Mouse (Mus musculus) frontal cortex, postnatal 36 days (tissue): ENCODE results near the gene Gm11127.
"Not testable (repeated sequence)": the region's sequence is repeated elsewhere in the genome, so short reads cannot be mapped to it uniquely, and the experiment has no call there.

ENCODE experiments used
- DNase-seq, 2 experiments: peaks; one replicate each; pipeline ENCODE4 v3.0.0; 2022; ENCODE audit warnings: low spot score in 2 of 2

Gene Gm11127

GRCm38 (mm10) chr17:36058362-36058761 is at the start of gene Gm11127:
Gene Gm11127, minus strand, starts transcription at chr17:36058371.
- DNase-seq, result not testable (repeated sequence)

GRCm38 (mm10) chr17:36102091-36102490 is 43.9 kb upstream of the Gm11127 start:
- not testable (repeated sequence) for DNase-seq

DNA sequence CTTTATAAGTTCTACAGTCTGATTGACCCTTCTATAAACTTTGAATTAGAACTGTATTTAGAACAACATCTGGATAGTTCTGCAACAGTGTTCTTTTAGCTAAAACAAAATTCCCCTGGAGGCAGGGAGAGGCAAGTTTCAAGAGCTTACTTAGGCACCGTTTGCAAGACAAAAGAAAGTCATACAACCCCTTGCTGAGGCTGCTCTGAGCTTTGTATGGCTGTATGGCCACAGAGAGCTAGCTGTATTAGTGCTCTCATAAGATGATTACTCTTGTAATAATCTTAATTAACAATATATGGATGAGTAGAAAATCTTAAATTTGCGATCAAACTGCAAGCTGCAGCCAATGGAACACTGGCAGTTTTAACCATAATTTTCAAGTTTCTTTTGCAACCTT is 41.4 kb upstream of the Gm11127 start:
- not testable (repeated sequence) for DNase-seq

GRCm38 (mm10) chr17:36093936-36094335 is 35.8 kb upstream of the Gm11127 start:
- DNase-seq, result no peak

- not testable (repeated sequence) for DNase-seq
These were observed 34.3 kb upstream of the Gm11127 start for GRCm38 (mm10) chr17:36092520-36092919.

- DNase-seq, result not testable (repeated sequence)
These were observed 33.8 kb upstream of the Gm11127 start for GRCm38 (mm10) chr17:36091933-36092332.

- not testable (repeated sequence) for DNase-seq
These were observed 27.8 kb upstream of the Gm11127 start for GRCm38 (mm10) chr17:36085976-36086375.

DNA sequence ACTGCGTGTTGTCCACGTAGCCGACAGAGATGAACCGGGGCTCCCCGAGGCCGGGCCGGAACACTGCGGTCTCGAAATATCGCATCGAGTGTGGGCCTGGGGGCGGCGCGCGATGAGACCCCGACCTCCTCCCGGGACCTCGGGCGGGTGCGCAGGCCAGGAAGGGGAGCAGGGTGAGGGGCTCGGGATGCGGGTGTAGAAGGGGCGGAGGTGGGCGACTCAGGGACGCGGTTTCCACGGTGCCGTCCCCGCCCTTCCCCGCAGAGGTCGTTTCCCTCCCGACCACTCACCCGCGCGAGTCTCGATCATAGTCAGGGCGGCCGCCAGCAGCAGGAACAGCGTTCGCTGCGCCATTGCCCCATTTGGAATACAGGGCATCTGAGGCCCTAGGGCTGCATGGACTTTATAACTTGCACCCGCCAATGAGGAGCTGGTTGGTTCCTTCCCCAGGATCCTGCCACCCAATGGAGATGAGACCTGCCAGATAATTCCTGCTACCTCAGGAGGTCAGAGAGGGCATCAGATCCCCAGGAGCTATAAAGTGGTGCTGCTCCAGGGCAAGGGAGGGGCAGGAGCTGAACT is 25.8 kb upstream of the Gm11127 start:
- DNase-seq, result no peak

DNA sequence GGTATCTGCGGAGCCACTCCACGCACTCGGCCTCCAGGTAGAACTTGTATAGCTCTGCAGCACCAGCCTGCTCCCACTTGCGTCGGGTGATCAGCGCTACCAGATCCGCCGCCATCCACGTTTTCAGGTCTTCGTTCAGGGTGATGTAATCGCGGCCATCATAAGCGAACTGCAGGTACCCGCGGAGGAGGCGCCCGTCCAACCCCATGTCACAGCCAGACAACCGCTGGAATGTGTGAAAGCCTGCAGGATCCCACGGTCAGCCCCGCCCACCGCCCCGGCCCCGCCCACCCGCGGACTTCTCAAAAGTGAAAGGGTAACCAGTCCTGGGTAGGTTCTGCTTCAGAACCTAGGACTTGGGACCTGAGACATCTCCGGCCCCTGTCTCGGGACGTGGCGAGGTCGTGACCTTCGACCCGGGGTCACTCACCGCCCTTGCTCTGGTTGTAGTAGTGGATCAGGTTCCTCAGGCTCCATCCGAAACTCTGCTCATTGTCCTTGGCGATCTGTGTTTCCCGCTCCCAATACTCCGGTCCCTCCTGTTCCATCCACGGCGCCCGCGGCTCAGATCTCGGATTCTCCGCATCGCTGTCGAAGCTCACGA is 25.2 kb upstream of the Gm11127 start:
- DNase-seq, result peak in 1 of 2 experiments; percentile 8

GRCm38 (mm10) chr17:36082519-36083232 is 24.5 kb upstream of the Gm11127 start:
- DNase-seq, result not testable (repeated sequence)

- DNase-seq, result not testable (repeated sequence)
These were observed 23.7 kb upstream of the Gm11127 start for GRCm38 (mm10) chr17:36081901-36082300.

- DNase-seq, result peak; percentile 87
These were observed 2.7 kb upstream of the Gm11127 start for GRCm38 (mm10) chr17:36060829-36061228.

GRCm38 (mm10) chr17:36057927-36058326 is 244 bp downstream of the Gm11127 start:
- not testable (repeated sequence) for DNase-seq

- no peak for DNase-seq
These were observed 14.9 kb downstream of the Gm11127 start for GRCm38 (mm10) chr17:36043286-36043685.

DNA sequence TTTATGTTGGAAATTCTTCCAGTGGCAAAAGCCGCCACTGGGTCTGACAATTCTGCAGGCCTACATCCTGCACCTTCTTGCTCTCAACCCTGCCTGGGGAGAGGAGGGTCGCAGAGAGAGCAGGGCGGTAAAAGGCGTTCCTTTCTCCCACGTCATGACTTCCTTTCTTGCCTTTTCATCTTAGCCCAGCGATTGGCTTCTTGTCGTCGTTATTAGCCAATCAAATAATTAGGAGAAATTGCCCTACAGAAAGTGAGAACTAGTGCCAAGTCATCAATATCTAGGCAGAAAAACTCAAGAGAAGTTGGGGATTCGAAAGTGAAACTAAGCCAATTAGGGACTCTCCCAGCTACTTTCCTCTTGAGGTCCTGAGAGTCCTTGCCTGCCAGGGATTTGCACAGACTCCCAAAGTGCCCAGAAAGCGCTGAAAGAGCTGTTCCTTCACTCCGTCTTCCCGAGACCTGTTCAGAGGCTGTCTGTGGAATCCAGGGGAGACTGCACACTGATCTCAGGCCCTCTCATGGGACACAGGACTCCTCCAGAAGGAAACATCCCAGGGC is 15.5 kb downstream of the Gm11127 start, which contains the start of the genes H2-T22 and Gm6034:
Gene H2-T22, minus strand, starts transcription at position 138 of the 560 bp plus-strand sequence.
Gene Gm6034, plus strand, starts transcription at position 352 of the 560 bp plus-strand sequence.
- DNase-seq, result peak in 1 of 2 experiments; percentile 67

GRCm38 (mm10) chr17:36042055-36042454 is 16.1 kb downstream of the Gm11127 start:
- DNase-seq, result not testable (repeated sequence)

GRCm38 (mm10) chr17:36040604-36041003 is 17.6 kb downstream of the Gm11127 start:
- DNase-seq, result not testable (repeated sequence)

- DNase-seq, result not testable (repeated sequence)
These were observed 22.0 kb downstream of the Gm11127 start for GRCm38 (mm10) chr17:36036126-36036525.

DNA sequence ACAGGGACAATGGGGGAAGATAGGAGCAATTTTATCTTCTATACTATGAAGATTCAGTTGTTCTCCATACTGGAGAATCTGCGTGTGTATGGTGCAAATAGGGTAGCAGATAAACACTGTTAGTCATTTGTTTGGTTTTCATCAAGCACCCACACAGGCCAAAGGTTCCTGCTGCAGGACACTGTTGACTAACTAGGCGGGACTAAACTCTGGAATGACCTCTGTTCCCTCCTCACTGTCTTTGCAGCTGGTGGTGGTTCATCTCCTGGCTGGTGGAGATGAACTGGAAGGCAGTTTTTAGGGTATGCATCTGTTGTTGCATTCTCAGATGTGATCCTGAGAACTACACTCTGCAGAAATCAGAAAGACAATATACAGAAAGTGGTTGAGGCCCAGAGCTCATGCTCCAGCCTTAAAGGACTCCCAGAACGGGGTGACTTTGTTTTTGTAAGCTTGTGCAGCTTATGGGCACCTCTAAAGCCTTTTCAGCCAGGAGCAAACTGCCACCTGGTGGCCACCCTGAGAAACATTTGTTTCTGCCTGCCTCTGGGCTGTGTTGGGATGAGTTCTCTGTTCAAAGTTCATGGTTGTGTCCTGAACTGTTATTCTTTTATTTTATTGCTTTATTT is 23.0 kb downstream of the Gm11127 start:
- peak in 1 of 2 experiments; percentile 70 for DNase-seq

GRCm38 (mm10) chr17:36034524-36034923 is 23.6 kb downstream of the Gm11127 start:
- DNase-seq, result not testable (repeated sequence)

DNA sequence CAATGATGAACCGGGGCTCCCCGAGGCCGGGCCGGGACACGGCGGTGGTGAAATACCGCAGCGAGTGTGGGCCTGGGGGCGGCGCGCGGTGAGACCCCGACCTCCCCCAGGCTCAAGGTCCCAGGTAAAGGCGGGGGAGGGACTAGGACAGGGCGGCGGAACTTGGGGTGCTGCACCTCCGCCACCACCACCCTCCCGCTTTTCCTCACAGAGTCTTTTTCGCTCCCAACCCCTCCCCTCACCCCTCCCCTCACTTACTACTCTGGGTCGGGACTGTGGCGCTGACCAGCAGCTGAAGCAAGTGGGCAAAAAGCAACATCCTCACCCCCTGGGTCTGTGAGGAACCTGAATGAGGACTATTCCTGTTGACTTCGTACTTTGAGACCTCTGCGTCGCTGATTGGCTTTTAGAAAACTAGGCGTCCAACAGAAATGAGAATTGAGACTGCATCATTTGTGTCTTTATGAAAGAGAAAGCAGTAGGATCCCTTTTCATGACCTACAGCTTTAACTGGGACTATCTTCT is 25.8 kb downstream of the Gm11127 start, which contains the start of gene H2-T23:
Gene H2-T23, minus strand, starts transcription at position 505 of the 525 bp plus-strand sequence.
- not testable (repeated sequence) for DNase-seq
